Mouse (Mus musculus) heart, embryonic 15.5 days (tissue): ENCODE measurements around the gene Gfi1b. TPM values are rescaled to one million over a fixed set of nuclear protein-coding genes. Genes with fewer than 3 reads are reported as not detected.

Experiments
- ATAC-seq: fragments of 200-750 bp; cut with Nextera tagmentation; replicated peaks from 2 replicates; pipeline ENCODE4 v1.8.0; 2017; ENCODE audit warnings: low read depth, moderate TSS enrichment; ENCODE audit not compliant: insufficient number of reproducible peaks, insufficient read depth, low FRiP score
- H3K27ac ChIP-seq: fragments of 300-500 bp; sonication (generic); 2 replicates; pipeline ENCODE4 v1.5.1; 2015; ENCODE audit warnings: mild to moderate bottlenecking, inconsistent platforms
- H3K27me3 ChIP-seq: fragments of 300-500 bp; sonication (generic); 2 replicates; pipeline ENCODE4 v1.6.1; 2015; ENCODE audit warnings: inconsistent platforms
- H3K36me3 ChIP-seq: fragments of 300-500 bp; sonication (generic); 2 replicates; pipeline ENCODE4 v1.6.1; 2015; ENCODE audit warnings: mild to moderate bottlenecking, inconsistent platforms
- H3K4me1 ChIP-seq: fragments of 300-500 bp; sonication (generic); replicated peaks from 2 replicates; pipeline ENCODE4 v1.6.1; 2015; ENCODE audit warnings: inconsistent platforms
- H3K4me2 ChIP-seq: fragments of 300-500 bp; sonication (generic); 2 replicates; pipeline ENCODE4 v1.6.1; 2015; ENCODE audit warnings: inconsistent platforms, mild to moderate bottlenecking, moderate library complexity
- H3K4me3 ChIP-seq: fragments of 300-500 bp; sonication (generic); 2 replicates; pipeline ENCODE4 v1.5.1; 2015; ENCODE audit warnings: mild to moderate bottlenecking, inconsistent platforms
- H3K9ac ChIP-seq: fragments of 300-500 bp; sonication (generic); 2 replicates; pipeline ENCODE4 v1.6.1; 2015; ENCODE audit warnings: mild to moderate bottlenecking, inconsistent platforms
- H3K9me3 ChIP-seq: fragments of 300-500 bp; sonication (generic); replicated peaks from 2 replicates; pipeline ENCODE4 v1.6.1; 2016; ENCODE audit warnings: inconsistent platforms
- WGBS: fragments of 180-500 bp; shearing (Covaris S2); methylation state at CpG from one replicate; pipeline ENCODE4 v1.1.7; 2015; ENCODE audit warnings: mixed read lengths; 5-methylcytosine and 5-hydroxymethylcytosine counted together
- polyA plus RNA-seq: library from polyadenylated mRNA; unstranded; fragments of >200 nt; fragmentation: Nextera tagmentation; extraction: Ambion mirVana; gene quantifications from 2 replicates; pipeline ENCODE4 v1.2.1, GENCODE M21; 2015

Gfi1b gene
- 0.25 and 1.5 TPM in 2 replicates for polyA plus RNA-seq

GRCm38 (mm10) chr2:28621664-28622171 lies at the start of gene Gfi1b:
Gene Gfi1b, minus strand, starts transcription at chr2:28621982.
- H3K4me1 ChIP-seq, result peaks cover 18% of the 10 kb centered on the region
- no peak within 1 kb of the TSS for H3K27ac ChIP-seq
- no peaks in the 10 kb centered on the region for H3K9me3 ChIP-seq
- no peak within 1 kb of the TSS for H3K9ac ChIP-seq
- ATAC-seq, result peak; percentile 51; the same call in 1 of the 2 replicates
- peaks cover 22% of the 10 kb centered on the region for H3K27me3 ChIP-seq
- WGBS, result 5% methylated on average over 16 of the region's 16 CpGs
- H3K4me2 ChIP-seq, result peak within 1 kb of the TSS; percentile 4; the same call in 1 of the 2 replicates
- H3K4me3 ChIP-seq, result no peak within 1 kb of the TSS
- H3K36me3 ChIP-seq, result no peaks in the 10 kb centered on the region

- H3K9me3 ChIP-seq, result no peaks in the 10 kb centered on the region
- WGBS, result 69% methylated on average over 2 of the region's 2 CpGs
- ATAC-seq, result no peak
Measured at GRCm38 (mm10) chr2:28671438-28671837, 49.7 kb upstream of the Gfi1b start.

GRCm38 (mm10) chr2:28665818-28666217 lies 44.0 kb upstream of the Gfi1b start:
- WGBS, result 78% methylated on average over 3 of the region's 3 CpGs
- Histone ChIP-seq H3K36me3 (peaks cover 56% of the 10 kb centered on the region), H3K9me3 (no peaks in the 10 kb centered on the region)

More at GRCm38 (mm10) chr2:28671438-28671837, 49.7 kb upstream of the Gfi1b start:
- no peaks in the 10 kb centered on the region for H3K27me3 ChIP-seq
- no peak overlapping the region for H3K4me3 ChIP-seq
- H3K4me1 ChIP-seq, result no peaks in the 10 kb centered on the region
- peaks cover 69% of the 10 kb centered on the region for H3K36me3 ChIP-seq
- H3K9ac ChIP-seq, result no peak overlapping the region
- no peak overlapping the region for H3K27ac ChIP-seq
- no peak overlapping the region for H3K4me2 ChIP-seq

GRCm38 (mm10) chr2:28662891-28663290 lies 41.1 kb upstream of the Gfi1b start:
- no peaks in the 10 kb centered on the region for H3K9me3 ChIP-seq
- no peaks in the 10 kb centered on the region for H3K4me1 ChIP-seq
- no peak overlapping the region for H3K9ac ChIP-seq
- no peak overlapping the region for H3K4me3 ChIP-seq
- WGBS, result 92% methylated on average over 3 of the region's 3 CpGs
- no peak for ATAC-seq
- H3K4me2 ChIP-seq, result no peak overlapping the region
- no peaks in the 10 kb centered on the region for H3K27me3 ChIP-seq
- H3K36me3 ChIP-seq, result peaks cover 72% of the 10 kb centered on the region
- H3K27ac ChIP-seq, result no peak overlapping the region

More at GRCm38 (mm10) chr2:28665818-28666217, 44.0 kb upstream of the Gfi1b start:
- H3K4me3 ChIP-seq, result no peak overlapping the region
- H3K9ac ChIP-seq, result no peak overlapping the region
- ATAC-seq, result no peak
- H3K4me1 ChIP-seq, result no peaks in the 10 kb centered on the region
- H3K27me3 ChIP-seq, result no peaks in the 10 kb centered on the region
- H3K4me2 ChIP-seq, result no peak overlapping the region
- H3K27ac ChIP-seq, result no peak overlapping the region

- H3K36me3 ChIP-seq, result peaks cover 41% of the 10 kb centered on the region
- no peak for ATAC-seq
- no peaks in the 10 kb centered on the region for H3K4me1 ChIP-seq
- H3K4me3 ChIP-seq, result no peak overlapping the region
- no peak overlapping the region for H3K4me2 ChIP-seq
- no peak overlapping the region for H3K27ac ChIP-seq
- WGBS, result 80% methylated on average over 8 of the region's 8 CpGs
- no peak overlapping the region for H3K9ac ChIP-seq
- H3K27me3 ChIP-seq, result no peaks in the 10 kb centered on the region
- no peaks in the 10 kb centered on the region for H3K9me3 ChIP-seq
Measured at GRCm38 (mm10) chr2:28656216-28656615, 34.4 kb upstream of the Gfi1b start.

- Histone ChIP-seq H3K4me2 (no peak overlapping the region), H3K27ac (no peak overlapping the region), H3K4me1 (no peaks in the 10 kb centered on the region), H3K27me3 (no peaks in the 10 kb centered on the region), H3K4me3 (no peak overlapping the region), H3K36me3 (peaks cover 23% of the 10 kb centered on the region), H3K9ac (no peak overlapping the region), H3K9me3 (no peaks in the 10 kb centered on the region)
- ATAC-seq, result no peak
- 62% methylated on average over 2 of the region's 2 CpGs for WGBS
Measured at GRCm38 (mm10) chr2:28654295-28654694, 32.5 kb upstream of the Gfi1b start.

GRCm38 (mm10) chr2:28653351-28653750 lies 31.6 kb upstream of the Gfi1b start:
- Histone ChIP-seq H3K4me3 (no peak overlapping the region), H3K27ac (no peak overlapping the region), H3K27me3 (no peaks in the 10 kb centered on the region), H3K9me3 (no peaks in the 10 kb centered on the region), H3K9ac (no peak overlapping the region), H3K4me1 (no peaks in the 10 kb centered on the region), H3K36me3 (peaks cover 15% of the 10 kb centered on the region; the same call in 1 of the 2 replicates), H3K4me2 (no peak overlapping the region)
- no peak for ATAC-seq
- WGBS, result 95% methylated on average over 7 of the region's 7 CpGs

- no peaks in the 10 kb centered on the region for H3K9me3 ChIP-seq
- H3K36me3 ChIP-seq, result 0 out of 2 replicates have a peak, but pooled peaks cover 4% of the 10 kb centered on the region
- H3K4me2 ChIP-seq, result no peak overlapping the region
- H3K9ac ChIP-seq, result no peak overlapping the region
- no peak overlapping the region for H3K4me3 ChIP-seq
- no peak overlapping the region for H3K27ac ChIP-seq
- no peaks in the 10 kb centered on the region for H3K27me3 ChIP-seq
- no peak for ATAC-seq
- no peaks in the 10 kb centered on the region for H3K4me1 ChIP-seq
Measured at GRCm38 (mm10) chr2:28650526-28650925, 28.7 kb upstream of the Gfi1b start.

GRCm38 (mm10) chr2:28643081-28643480 lies 21.3 kb upstream of the Gfi1b start:
- no peak overlapping the region for H3K27ac ChIP-seq
- 89% methylated on average over 3 of the region's 3 CpGs for WGBS
- H3K9me3 ChIP-seq, result no peaks in the 10 kb centered on the region
- H3K27me3 ChIP-seq, result no peaks in the 10 kb centered on the region
- no peak overlapping the region for H3K4me2 ChIP-seq
- no peak for ATAC-seq
- H3K4me3 ChIP-seq, result no peak overlapping the region
- H3K36me3 ChIP-seq, result no peaks in the 10 kb centered on the region
- H3K4me1 ChIP-seq, result peaks cover 13% of the 10 kb centered on the region
- H3K9ac ChIP-seq, result no peak overlapping the region

GRCm38 (mm10) chr2:28641435-28641941 lies 19.7 kb upstream of the Gfi1b start:
- peak; percentile 61 for ATAC-seq
- Histone ChIP-seq H3K4me3 (peak overlapping the region; percentile 81), H3K4me2 (peak overlapping the region; percentile 92), H3K4me1 (peaks cover 16% of the 10 kb centered on the region), H3K9ac (peak overlapping the region; percentile 88), H3K9me3 (no peaks in the 10 kb centered on the region), H3K27ac (peak overlapping the region; percentile 85), H3K27me3 (no peaks in the 10 kb centered on the region), H3K36me3 (no peaks in the 10 kb centered on the region)
- under 1% methylated on average over 43 of the region's 43 CpGs for WGBS

GRCm38 (mm10) chr2:28640461-28641424 lies 19.0 kb upstream of the Gfi1b start, which contains the start of gene Tsc1:
Gene Tsc1, plus strand, starts transcription at chr2:28641228.
- peak within 1 kb of the TSS; percentile 92 for H3K4me2 ChIP-seq
- peak within 1 kb of the TSS; percentile 81 for H3K4me3 ChIP-seq
- H3K9me3 ChIP-seq, result no peaks in the 10 kb centered on the region
- ATAC-seq, result peak; percentile 90
- H3K9ac ChIP-seq, result peak within 1 kb of the TSS; percentile 88
- no peaks in the 10 kb centered on the region for H3K27me3 ChIP-seq
- 2% methylated on average over 47 of the region's 47 CpGs for WGBS
- H3K4me1 ChIP-seq, result peaks cover 16% of the 10 kb centered on the region
- no peaks in the 10 kb centered on the region for H3K36me3 ChIP-seq
- H3K27ac ChIP-seq, result peak within 1 kb of the TSS; percentile 85
